Mouse (Mus musculus): ENCODE data around the gene Sgsm3. TPM values are rescaled to one million over a fixed set of nuclear protein-coding genes. Genes with fewer than 3 reads are reported as not detected.

Sgsm3 gene
- polyA plus RNA-seq, 1 experiment from 2014 or later, result 7.5 TPM

GRCm38 (mm10) chr15:80936686-80937085 lies 40.9 kb upstream of the Sgsm3 start:
- Histone ChIP-seq H3K4me1 (ENCODE audit: insufficient read depth) (no peaks in the 10 kb centered on the region), H3K36me3 (replicated peaks; ENCODE audit: insufficient read depth, low read length) (peaks cover 41% of the 10 kb centered on the region), H3K9me3 (ENCODE audit: low read length) (no peaks in the 10 kb centered on the region), H3K27me3 (ENCODE audit: insufficient read depth, low read length) (no peaks in the 10 kb centered on the region), H3K4me3 (ENCODE audit: low read depth, low read length) (no peak overlapping the region), H3K4me2 (ENCODE audit: low read depth, low read length) (no peak overlapping the region), H3K27ac (ENCODE audit: low read depth) (no peak overlapping the region), H3K9ac (replicated peaks) (no peak overlapping the region)
- WGBS (ENCODE audit: insufficient replicate concordance), result 82% methylated on average over 3 of the region's 3 CpGs
- DNase-seq, result no peak
- TF ChIP-seq EP300 (IDR thresholded peaks at IDR 0.05; ENCODE audit: low read depth) (no peak), CTCF (IDR thresholded peaks at IDR 0.05; ENCODE audit: low read depth) (no peak)
- no peak for ATAC-seq

- TF ChIP-seq CTCF (IDR thresholded peaks at IDR 0.05; ENCODE audit: low read depth) (no peak), EP300 (IDR thresholded peaks at IDR 0.05; ENCODE audit: low read depth) (no peak)
- DNase-seq (no peak), ATAC-seq (no peak)
- Histone ChIP-seq H3K9me3 (ENCODE audit: low read length) (no peaks in the 10 kb centered on the region), H3K9ac (replicated peaks) (no peak overlapping the region), H3K36me3 (replicated peaks; ENCODE audit: insufficient read depth, low read length) (peaks cover 29% of the 10 kb centered on the region), H3K27ac (ENCODE audit: low read depth) (no peak overlapping the region), H3K4me1 (ENCODE audit: insufficient read depth) (no peaks in the 10 kb centered on the region), H3K4me2 (ENCODE audit: low read depth, low read length) (no peak overlapping the region), H3K4me3 (ENCODE audit: low read depth, low read length) (no peak overlapping the region), H3K27me3 (ENCODE audit: insufficient read depth, low read length) (no peaks in the 10 kb centered on the region)
- 64% methylated on average over 4 of the region's 4 CpGs for WGBS (ENCODE audit: insufficient replicate concordance)
Observed at GRCm38 (mm10) chr15:80938615-80939014, 39.0 kb upstream of the Sgsm3 start.

- Histone ChIP-seq H3K9ac (replicated peaks) (no peak overlapping the region), H3K27ac (ENCODE audit: low read depth) (no peak overlapping the region), H3K4me3 (ENCODE audit: low read depth, low read length) (no peak overlapping the region), H3K4me1 (ENCODE audit: insufficient read depth) (no peaks in the 10 kb centered on the region), H3K9me3 (ENCODE audit: low read length) (no peaks in the 10 kb centered on the region), H3K36me3 (replicated peaks; ENCODE audit: insufficient read depth, low read length) (peaks cover 26% of the 10 kb centered on the region), H3K4me2 (ENCODE audit: low read depth, low read length) (no peak overlapping the region), H3K27me3 (ENCODE audit: insufficient read depth, low read length) (no peaks in the 10 kb centered on the region)
- DNase-seq (no peak), ATAC-seq (no peak)
- TF ChIP-seq EP300 (IDR thresholded peaks at IDR 0.05; ENCODE audit: low read depth), result no peak
- no peak for TF ChIP-seq CTCF (IDR thresholded peaks at IDR 0.05; ENCODE audit: low read depth)
- 80% methylated on average over 5 of the region's 5 CpGs for WGBS (ENCODE audit: insufficient replicate concordance)
Observed at GRCm38 (mm10) chr15:80939401-80939800, 38.2 kb upstream of the Sgsm3 start.

GRCm38 (mm10) chr15:80941468-80942040 lies 36.0 kb upstream of the Sgsm3 start:
- Histone ChIP-seq H3K27me3 (ENCODE audit: insufficient read depth, low read length) (no peaks in the 10 kb centered on the region), H3K9me3 (ENCODE audit: low read length) (no peaks in the 10 kb centered on the region)

GRCm38 (mm10) chr15:80945851-80946250 lies 31.7 kb upstream of the Sgsm3 start:
- TF ChIP-seq CTCF (IDR thresholded peaks at IDR 0.05; ENCODE audit: low read depth) (peak; percentile 73), EP300 (IDR thresholded peaks at IDR 0.05; ENCODE audit: low read depth) (no peak)
- WGBS (ENCODE audit: insufficient replicate concordance), result 32% methylated on average over 3 of the region's 3 CpGs
- peak; percentile 44 for DNase-seq

More at GRCm38 (mm10) chr15:80941468-80942040, 36.0 kb upstream of the Sgsm3 start:
- 89% methylated on average over 6 of the region's 6 CpGs for WGBS (ENCODE audit: insufficient replicate concordance)
- Histone ChIP-seq H3K9ac (replicated peaks) (no peak overlapping the region), H3K4me2 (ENCODE audit: low read depth, low read length) (no peak overlapping the region), H3K4me3 (ENCODE audit: low read depth, low read length) (no peak overlapping the region), H3K4me1 (ENCODE audit: insufficient read depth) (no peaks in the 10 kb centered on the region), H3K27ac (ENCODE audit: low read depth) (no peak overlapping the region), H3K36me3 (replicated peaks; ENCODE audit: insufficient read depth, low read length) (peaks cover 14% of the 10 kb centered on the region)
- TF ChIP-seq EP300 (IDR thresholded peaks at IDR 0.05; ENCODE audit: low read depth), result no peak
- no peak for DNase-seq
- ATAC-seq, result no peak

GRCm38 (mm10) chr15:80948145-80949135 lies 29.1 kb upstream of the Sgsm3 start, which contains the start of gene Adsl:
Gene Adsl (plus strand): TSS chr15:80948490.
- ATAC-seq, result peak; percentile 97
- TF ChIP-seq CTCF (IDR thresholded peaks at IDR 0.05; ENCODE audit: low read depth), result peak; percentile 96
- TF ChIP-seq EP300 (IDR thresholded peaks at IDR 0.05; ENCODE audit: low read depth), result peak; percentile 64; the same call in 1 of the 2 replicates
- Histone ChIP-seq H3K9me3 (ENCODE audit: low read length) (no peaks in the 10 kb centered on the region), H3K36me3 (replicated peaks; ENCODE audit: insufficient read depth, low read length) (peaks cover 11% of the 10 kb centered on the region), H3K9ac (replicated peaks) (peak within 1 kb of the TSS; percentile 78), H3K27ac (ENCODE audit: low read depth) (peak within 1 kb of the TSS; percentile 25), H3K4me3 (ENCODE audit: low read depth, low read length) (peak within 1 kb of the TSS; percentile 80), H3K4me1 (ENCODE audit: insufficient read depth) (peaks cover 12% of the 10 kb centered on the region), H3K27me3 (ENCODE audit: insufficient read depth, low read length) (no peaks in the 10 kb centered on the region), H3K4me2 (ENCODE audit: low read depth, low read length) (peak within 1 kb of the TSS; percentile 93)
- 1% methylated on average over 63 of the region's 63 CpGs for WGBS (ENCODE audit: insufficient replicate concordance)
- DNase-seq, result peak; percentile 94

More at GRCm38 (mm10) chr15:80945851-80946250, 31.7 kb upstream of the Sgsm3 start:
- no peaks in the 10 kb centered on the region; the same call in 1 of the 2 replicates for H3K36me3 ChIP-seq (replicated peaks; ENCODE audit: insufficient read depth, low read length)
- peaks cover 12% of the 10 kb centered on the region for H3K4me1 ChIP-seq (ENCODE audit: insufficient read depth)
- no peaks in the 10 kb centered on the region for H3K9me3 ChIP-seq (ENCODE audit: low read length)
- H3K27me3 ChIP-seq (ENCODE audit: insufficient read depth, low read length), result no peaks in the 10 kb centered on the region
- no peak overlapping the region for H3K27ac ChIP-seq (ENCODE audit: low read depth)
- no peak for ATAC-seq
- no peak overlapping the region for H3K9ac ChIP-seq (replicated peaks)
- H3K4me2 ChIP-seq (ENCODE audit: low read depth, low read length), result no peak overlapping the region
- H3K4me3 ChIP-seq (ENCODE audit: low read depth, low read length), result no peak overlapping the region

Data from liver, postnatal 0 days (tissue).